Mouse (Mus musculus): ENCODE data around the gene Sprr2j-ps. TPM values are rescaled to one million over a fixed set of nuclear protein-coding genes. Genes with fewer than 3 reads are reported as not detected.

Gene Sprr2j-ps
- not detected in 2 replicates for polyA plus RNA-seq (2012; rRNA removed)

GRCm38 (mm10) chr3:92417782-92418181, at the start of gene Sprr2j-ps:
Gene Sprr2j-ps, plus strand, starts transcription at chr3:92418082.

DNA sequence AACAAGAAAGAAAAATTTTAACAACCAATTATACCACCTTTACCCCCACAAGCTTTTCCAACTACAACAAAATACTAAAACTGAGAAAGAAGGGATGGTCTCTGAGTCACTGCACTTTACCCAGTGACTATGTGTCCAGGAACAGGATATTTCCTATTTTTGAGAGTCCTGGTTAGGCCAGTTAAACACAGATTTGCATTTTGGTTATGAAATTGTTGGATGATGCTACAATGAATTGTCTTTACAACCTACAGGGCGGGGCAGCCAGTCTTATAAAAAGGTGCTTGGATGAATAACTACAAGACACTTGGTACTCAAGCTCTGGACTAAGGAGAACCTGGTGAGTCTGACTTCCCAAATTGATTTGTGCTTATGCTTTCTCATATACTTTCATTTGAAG, 32.5 kb upstream of the Sprr2j-ps start, which contains the start of gene Sprr2h:
Gene Sprr2h (plus strand): TSS at position 301 of the 400 bp plus-strand sequence.

GRCm38 (mm10) chr3:92407691-92408090, 10.2 kb upstream of the Sprr2j-ps start, which contains the start of gene Sprr2i:
Gene Sprr2i, plus strand, starts transcription at chr3:92407991.

GRCm38 (mm10) chr3:92429323-92429722, 11.4 kb downstream of the Sprr2j-ps start, which contains the start of gene Gm9774:
Gene Gm9774, minus strand, starts transcription at chr3:92429423.

DNA sequence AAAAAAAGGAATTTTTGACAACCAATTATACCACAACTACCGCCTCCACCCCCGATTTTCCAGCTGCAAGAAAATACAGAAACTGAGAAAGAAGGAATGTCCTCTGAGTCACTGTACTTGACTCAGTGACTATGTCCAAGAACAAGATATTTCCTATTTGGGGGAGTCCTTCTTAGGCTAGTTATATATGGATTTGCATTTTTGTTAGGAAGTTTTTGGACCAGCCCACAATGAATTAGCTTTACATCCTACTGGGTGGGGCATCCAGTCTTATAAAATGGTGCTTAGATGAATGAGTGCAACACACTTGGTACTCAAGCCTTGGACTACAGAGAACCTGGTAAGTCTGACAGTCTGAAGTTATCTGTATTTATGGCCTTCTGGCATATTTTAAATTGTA, 14.4 kb downstream of the Sprr2j-ps start, which contains the start of gene Sprr2k:
Gene Sprr2k (plus strand): TSS at position 301 of the 400 bp plus-strand sequence.

GRCm38 (mm10) chr3:92438689-92439088, 20.8 kb downstream of the Sprr2j-ps start, which contains the start of gene Sprr1b:
Gene Sprr1b, minus strand, starts transcription at chr3:92438789.

GRCm38 (mm10) chr3:92458620-92459019, 40.7 kb downstream of the Sprr2j-ps start, which contains the start of gene Sprr3:
Gene Sprr3, minus strand, starts transcription at chr3:92458720.

Other genes with a start within 250 kb of the Sprr2j-ps start
- 0.06 TPM in 1 of 2 replicates, not detected in the other for gene Sprr2a1, start 202.3 kb upstream of the Sprr2j-ps start, polyA plus RNA-seq (2012; rRNA removed)
- gene Sprr2a2, start 202.2 kb upstream of the Sprr2j-ps start, polyA plus RNA-seq (2012; rRNA removed), result 51.3 and 98.3 TPM in 2 replicates
- 3.7 and 6.8 TPM in 2 replicates for gene Sprr2a3, start 132.7 kb upstream of the Sprr2j-ps start, polyA plus RNA-seq (2012; rRNA removed)
- 0.78 and 6.6 TPM in 2 replicates for gene Sprr2b, start 101.5 kb upstream of the Sprr2j-ps start, polyA plus RNA-seq (2012; rRNA removed)
- gene Sprr2d, start 78.9 kb upstream of the Sprr2j-ps start, polyA plus RNA-seq (2012; rRNA removed), result 0.73 and 0.80 TPM in 2 replicates
- gene Sprr2e, start 65.9 kb upstream of the Sprr2j-ps start, polyA plus RNA-seq (2012; rRNA removed), result 0.26 and 0.29 TPM in 2 replicates
- gene Sprr2f, start 52.9 kb upstream of the Sprr2j-ps start, polyA plus RNA-seq (2012; rRNA removed), result 72.6 and 147 TPM in 2 replicates
- gene Sprr2h, start 32.4 kb upstream of the Sprr2j-ps start, polyA plus RNA-seq (2012; rRNA removed), result not detected in 2 replicates
- gene Sprr2i, start 10.1 kb upstream of the Sprr2j-ps start, polyA plus RNA-seq (2012; rRNA removed), result not detected in 2 replicates
- gene Gm9774, start 11.3 kb downstream of the Sprr2j-ps start, polyA plus RNA-seq (2012; rRNA removed), result 7.6 and 8.8 TPM in 2 replicates
- gene Sprr2k, start 14.5 kb downstream of the Sprr2j-ps start, polyA plus RNA-seq (2012; rRNA removed), result not detected in 2 replicates
- not detected in 2 replicates for gene Sprr1b, start 20.7 kb downstream of the Sprr2j-ps start, polyA plus RNA-seq (2012; rRNA removed)
- 0.25 TPM in 1 of 2 replicates, not detected in the other for gene Sprr3, start 40.6 kb downstream of the Sprr2j-ps start, polyA plus RNA-seq (2012; rRNA removed)
- gene Sprr1a, start 67.8 kb downstream of the Sprr2j-ps start, polyA plus RNA-seq (2012; rRNA removed), result 1.1 and 13.1 TPM in 2 replicates
- not detected in 2 replicates for gene Sprr4, start 82.4 kb downstream of the Sprr2j-ps start, polyA plus RNA-seq (2012; rRNA removed)
- gene 2310046K23Rik, start 116.4 kb downstream of the Sprr2j-ps start, polyA plus RNA-seq (2012; rRNA removed), result not detected in 2 replicates
- gene Ivl, start 155.7 kb downstream of the Sprr2j-ps start, polyA plus RNA-seq (2012; rRNA removed), result not detected in 2 replicates
- gene Smcp, start 170.9 kb downstream of the Sprr2j-ps start, polyA plus RNA-seq (2012; rRNA removed), result not detected in 2 replicates
- gene 2210017I01Rik, start 189.4 kb downstream of the Sprr2j-ps start, polyA plus RNA-seq (2012; rRNA removed), result not detected in 2 replicates
- gene Lce6a, start 203.6 kb downstream of the Sprr2j-ps start, polyA plus RNA-seq (2012; rRNA removed), result not detected in 2 replicates
- gene Lce1a1, start 230.2 kb downstream of the Sprr2j-ps start, polyA plus RNA-seq (2012; rRNA removed), result not detected in 2 replicates
- gene Lce1b, start 238.8 kb downstream of the Sprr2j-ps start, polyA plus RNA-seq (2012; rRNA removed), result 0.26 TPM in 1 of 2 replicates, not detected in the other